Mouse (Mus musculus) heart, postnatal 25 days (tissue): ENCODE results near the gene Pigp. TPM values are rescaled to one million over a fixed set of nuclear protein-coding genes. Genes with fewer than 3 reads are reported as not detected.
A peak's percentile ranks its signal among the peaks of the same experiment; 100 is the strongest.
"Not testable (repeated sequence)": the region's sequence is repeated elsewhere in the genome, so short reads cannot be mapped to it uniquely, and the experiment has no call there.

Source experiments
- DNase-seq: peaks from one replicate; pipeline ENCODE4 v3.0.0; 2022; ENCODE audit warnings: low spot score
- intact Hi-C: fragments of 180-260 bp; cut with DNase I; formaldehyde crosslinking; loops from one replicate; pipeline ENCODE4 v1.15.1; 2025
- total RNA-seq, 2 experiments: library from RNA; stranded (reverse); gene quantifications; 2 replicates each; pipeline ENCODE4 v1.2.3; 2021

Gene Pigp
- total RNA-seq, 2 experiments from 2014 or later, result 88.2 to 91.8 TPM

DNA sequence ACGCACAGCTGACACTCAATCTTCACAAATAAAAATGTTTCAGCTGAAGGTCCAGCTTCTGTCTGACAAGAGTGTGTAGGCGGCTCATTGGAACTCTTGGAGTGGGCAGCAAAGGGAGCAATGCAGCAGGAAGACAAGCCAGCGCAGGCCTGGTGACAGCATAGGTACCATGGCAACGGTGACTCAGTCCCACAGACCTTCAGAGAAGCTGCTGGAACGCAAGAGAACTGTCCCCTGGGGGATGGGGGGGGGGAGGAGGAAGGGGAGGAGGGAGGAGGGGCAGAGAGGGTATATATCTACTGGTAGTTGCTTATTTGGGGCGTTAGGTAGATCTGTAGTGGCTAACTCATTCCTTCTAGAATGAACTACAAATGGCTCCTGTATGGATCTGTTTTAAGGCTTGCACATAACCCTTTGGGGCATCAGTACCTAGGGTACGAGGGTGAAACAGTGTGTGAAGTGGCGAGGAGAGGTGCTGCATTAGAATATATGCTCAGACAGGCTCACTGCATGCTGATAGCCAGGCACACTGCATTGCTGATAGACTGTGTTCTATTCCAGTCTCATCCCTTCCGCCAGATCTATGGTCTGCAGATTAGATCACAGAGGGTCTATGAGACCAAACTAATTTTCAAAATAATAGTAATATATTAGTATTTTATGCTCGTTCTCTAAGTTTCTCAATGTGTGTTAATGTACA, 9.3 kb downstream of the Pigp start:
- intact Hi-C loops, result no loop called here
- peak; percentile 48 for DNase-seq

- intact Hi-C loops, result no loop called here
Measured at GRCm38 (mm10) chr16:94360578-94361350, 10.9 kb downstream of the Pigp start.

GRCm38 (mm10) chr16:94358091-94358490, 13.6 kb downstream of the Pigp start:
- no peak for DNase-seq
- intact Hi-C loops, result no loop called here

More at GRCm38 (mm10) chr16:94360578-94361350, 10.9 kb downstream of the Pigp start:
- no peak for DNase-seq

DNA sequence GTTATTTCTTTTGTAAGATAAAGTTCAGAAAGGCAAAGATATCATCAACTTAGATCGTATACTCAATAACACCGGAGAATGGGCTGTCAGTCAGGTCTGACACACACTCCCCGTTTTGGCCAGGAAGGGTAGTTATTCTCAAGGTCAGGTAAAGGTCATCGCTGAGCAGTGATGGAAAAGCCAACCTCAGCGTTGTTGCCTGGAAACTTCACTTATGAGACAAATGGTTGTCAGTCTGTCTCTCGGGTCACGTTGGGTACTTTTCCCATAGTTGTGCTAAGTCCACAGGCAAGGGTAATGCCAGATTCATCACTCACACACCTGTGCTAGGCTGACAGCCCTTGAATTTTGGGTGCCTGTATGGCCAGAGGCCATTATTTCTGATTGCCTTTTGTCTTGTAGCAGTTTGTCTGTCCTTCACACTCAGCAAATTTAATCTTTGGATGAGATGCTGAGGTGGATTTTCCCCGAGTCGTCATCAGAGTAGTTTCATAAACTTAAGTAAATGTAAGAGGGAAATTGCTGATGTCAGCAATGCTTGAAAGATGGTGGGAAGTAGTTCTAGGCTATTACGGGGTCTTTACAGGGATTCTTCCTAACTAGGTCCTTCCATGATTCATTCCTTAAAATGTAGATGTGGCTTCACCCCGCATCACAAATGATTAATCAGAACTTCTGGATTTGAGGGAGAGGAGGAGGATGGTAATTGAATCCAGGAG, 14.7 kb downstream of the Pigp start:
- intact Hi-C loops, result no loop called here
- DNase-seq, result no peak

DNA sequence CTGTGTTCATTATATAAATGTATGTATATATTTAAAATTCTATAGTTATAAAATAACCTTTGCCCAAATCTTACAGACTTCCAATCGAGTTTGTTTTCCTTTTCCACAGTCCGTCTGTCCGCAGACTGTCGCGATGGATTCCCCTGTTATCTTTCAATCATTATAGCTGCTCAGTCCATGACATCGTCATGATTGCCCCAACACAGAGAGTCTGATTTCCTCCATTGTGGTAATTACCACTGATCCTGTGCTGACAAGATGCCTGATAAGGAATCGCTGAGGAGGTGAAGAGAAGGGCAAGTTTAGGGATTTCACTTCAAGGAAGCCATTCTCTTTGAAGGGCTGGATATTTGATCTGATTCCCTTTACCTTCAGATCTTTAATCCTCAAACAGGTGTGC, 15.6 kb downstream of the Pigp start:
- intact Hi-C loops, result no loop called here

DNA sequence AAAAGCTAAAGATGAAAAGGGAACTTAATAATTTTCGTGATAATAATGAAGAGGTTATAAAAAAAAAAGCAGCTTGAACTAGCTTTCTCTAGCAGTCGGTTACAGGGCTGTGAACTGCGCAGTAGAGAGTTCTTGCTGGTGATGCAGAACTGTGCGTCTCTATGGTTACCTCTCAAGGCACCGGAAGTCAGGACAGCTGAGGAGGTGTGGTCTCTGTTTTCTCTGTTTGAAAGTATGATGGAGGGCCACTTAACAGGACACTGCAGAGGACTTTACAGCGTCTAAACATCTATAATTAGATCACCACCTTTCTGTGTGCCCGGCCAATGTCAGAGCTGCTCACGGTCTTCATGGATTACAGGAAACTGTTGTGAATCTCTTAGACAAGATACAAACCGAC, 17.2 kb downstream of the Pigp start:
- intact Hi-C loops, result no loop called here
- no peak for DNase-seq

More for the DNA sequence above, 15.6 kb downstream of the Pigp start:
- no peak for DNase-seq

DNA sequence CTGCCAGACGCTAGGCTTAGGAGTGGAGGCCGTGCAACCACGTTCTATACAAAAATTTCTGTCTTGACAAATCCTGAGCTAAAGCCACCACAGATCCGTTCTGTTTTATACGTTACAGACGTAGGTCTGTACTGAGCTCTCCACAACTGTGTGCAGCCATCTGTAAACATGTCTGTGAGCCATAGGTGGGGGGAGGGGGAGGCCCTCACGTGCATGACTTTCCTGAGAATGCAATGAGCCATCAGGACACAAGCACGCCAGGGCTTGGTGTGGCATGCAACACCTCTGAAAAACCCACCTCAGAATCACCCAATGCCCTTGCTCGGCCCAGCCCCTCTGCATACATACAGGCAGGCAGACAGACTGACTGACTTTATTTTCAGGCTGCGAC, 21.4 kb downstream of the Pigp start:
- DNase-seq, result no peak
- intact Hi-C loops, result no loop called here

DNA sequence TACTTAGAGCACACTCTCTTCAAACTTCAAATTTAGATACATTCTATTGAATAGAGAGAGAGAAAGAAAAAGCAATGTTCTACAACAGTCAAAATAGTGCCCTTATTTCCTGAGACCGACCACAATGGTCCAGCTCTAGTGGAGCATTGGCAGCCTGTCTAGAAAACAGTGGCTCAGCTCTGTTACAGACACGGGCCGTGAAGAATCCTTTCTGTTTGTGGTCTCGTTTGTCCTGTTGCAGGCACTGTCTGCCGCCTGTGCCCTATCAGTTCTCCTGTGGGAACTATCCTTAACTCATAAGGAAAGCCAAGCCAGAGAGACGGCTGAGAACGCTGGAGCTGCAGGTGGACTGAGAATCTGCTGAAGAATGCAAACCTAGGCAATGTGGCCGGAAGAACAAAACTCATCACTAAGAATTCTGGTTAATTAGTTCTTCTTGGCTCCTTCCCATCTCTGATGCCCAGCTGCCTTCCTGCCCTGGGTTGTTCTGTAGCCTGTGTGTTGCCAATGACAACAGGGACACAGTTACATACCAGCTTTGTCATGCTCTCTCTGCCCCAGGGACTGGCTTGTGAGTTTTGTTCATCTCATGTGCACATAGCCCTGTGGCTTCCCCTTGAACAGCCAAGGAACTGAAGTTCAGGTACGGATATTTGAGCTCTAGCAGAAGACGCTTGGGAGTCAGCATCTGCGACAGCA, 21.9 kb downstream of the Pigp start:
- no peak for DNase-seq
- intact Hi-C loops, result no loop called here

- no peak for DNase-seq
- intact Hi-C loops, result no loop called here
Measured at GRCm38 (mm10) chr16:94348779-94349178, 22.9 kb downstream of the Pigp start.

GRCm38 (mm10) chr16:94347080-94347731, 24.4 kb downstream of the Pigp start:
- no peak for DNase-seq
- intact Hi-C loops, result no loop called here

DNA sequence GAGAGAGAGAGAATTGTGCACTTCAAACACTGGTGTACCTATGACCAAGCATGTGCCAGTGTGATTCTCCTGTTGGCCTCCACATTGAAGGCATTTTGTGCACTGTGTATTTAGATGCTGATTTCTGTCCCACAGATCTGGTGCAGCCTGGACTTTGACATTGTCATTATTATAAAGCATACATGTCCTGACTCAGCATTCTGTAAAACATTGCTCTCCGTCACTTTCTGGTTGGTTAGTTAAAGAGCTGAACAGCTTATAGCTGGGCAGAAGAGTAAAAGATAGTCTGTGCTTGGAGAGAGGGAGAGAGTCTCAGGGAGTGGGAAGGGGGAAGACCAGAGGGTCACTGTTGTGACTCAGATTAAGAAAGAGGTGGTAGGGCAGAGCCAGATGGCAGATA, 25.9 kb downstream of the Pigp start:
- DNase-seq, result no peak
- intact Hi-C loops, result no loop called here

DNA sequence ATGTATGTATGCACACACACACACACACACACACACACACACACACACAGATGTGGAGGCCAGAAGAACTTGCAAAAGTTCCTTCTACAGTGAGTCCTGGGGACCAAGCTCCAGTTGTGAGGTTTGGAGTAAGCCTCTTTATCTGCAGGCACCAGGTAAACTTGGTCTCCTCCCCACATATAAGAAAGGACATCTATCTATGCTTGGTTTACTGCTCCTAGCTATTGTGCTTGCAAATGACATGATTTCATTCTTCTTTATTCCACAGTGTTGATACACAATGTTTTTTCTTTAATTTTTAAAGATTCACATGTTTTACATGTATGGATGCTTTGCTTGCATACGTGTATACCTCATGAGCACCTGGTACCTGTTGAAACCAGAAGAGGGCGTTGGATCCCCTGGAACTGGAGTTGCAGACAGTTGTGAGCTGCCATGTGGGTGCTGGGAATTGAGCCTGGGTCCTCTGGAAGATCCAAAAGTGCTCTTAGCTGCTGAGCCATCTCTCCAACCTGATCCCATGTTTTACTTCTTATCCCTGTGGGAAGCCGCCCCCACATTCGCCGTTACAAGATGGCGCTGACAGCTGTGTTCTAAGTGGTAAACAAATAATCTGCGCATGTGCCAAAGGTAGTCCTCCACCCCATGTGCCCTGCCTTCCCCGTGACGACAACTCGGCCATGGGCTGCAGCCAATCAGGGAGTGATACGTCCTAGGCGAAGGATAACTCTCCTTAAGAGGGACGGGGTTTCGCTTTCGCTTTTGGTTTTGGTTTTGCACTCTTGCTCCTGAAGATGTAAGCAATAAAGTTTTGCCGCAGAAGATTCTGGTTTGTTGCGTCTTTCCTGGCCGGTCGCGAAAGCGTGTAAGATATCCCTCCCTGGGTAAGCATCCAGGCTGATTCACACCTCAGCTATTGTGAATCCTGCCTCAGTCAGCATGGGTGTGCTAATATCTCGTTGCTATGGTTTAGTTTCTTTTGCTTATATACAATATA, 32.2 kb downstream of the Pigp start:
- intact Hi-C loops, result loop anchor here (10.0 kb wide), 1 partner anchor 425 kb away; no protein-coding TSS in a partner anchor

GRCm38 (mm10) chr16:94335656-94336055, 36.0 kb downstream of the Pigp start:
- intact Hi-C loops, result loop anchor here (10.0 kb wide), 1 partner anchor 421 kb away; no protein-coding TSS in a partner anchor
- no peak for DNase-seq

More for the DNA sequence above, 32.2 kb downstream of the Pigp start:
- not testable (repeated sequence) for DNase-seq

- no peak for DNase-seq
- intact Hi-C loops, result loop anchor here (1.0 to 10.0 kb wide), 2 partner anchors 63 to 417 kb away; no protein-coding TSS in a partner anchor
Measured at GRCm38 (mm10) chr16:94331886-94332252, 39.8 kb downstream of the Pigp start.

DNA sequence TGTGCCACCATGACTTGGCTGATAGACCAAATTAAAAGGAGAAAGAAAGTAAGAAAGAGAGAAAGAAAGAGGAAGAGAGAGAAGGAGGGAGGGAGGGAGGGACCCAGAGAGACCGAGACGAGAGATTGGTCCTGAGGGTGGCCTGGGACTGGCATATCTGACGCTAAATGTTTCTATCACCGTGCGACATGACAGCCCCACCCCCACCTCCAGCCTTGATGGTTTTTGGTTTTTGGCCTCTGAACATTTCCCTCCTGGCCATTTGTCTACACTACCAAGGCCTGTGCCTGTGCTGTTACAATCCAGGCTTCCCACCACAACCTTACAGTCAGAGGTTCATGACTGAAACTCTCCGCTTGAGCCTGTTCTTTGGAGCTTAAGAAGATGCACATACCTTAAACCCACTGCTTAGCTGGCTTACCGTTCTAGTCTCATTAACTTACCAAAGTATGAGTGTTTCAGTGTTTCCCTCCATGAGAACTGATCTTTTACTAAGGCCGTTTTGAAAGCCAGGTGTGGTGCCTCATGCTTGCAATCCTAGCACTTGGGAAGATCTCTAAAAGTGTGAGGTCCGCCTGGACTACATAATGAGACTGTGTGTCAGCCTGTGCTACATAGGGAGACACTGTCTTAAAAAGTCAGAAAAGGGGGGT, 40.3 kb downstream of the Pigp start:
- DNase-seq, result no peak
- intact Hi-C loops, result loop anchor here (10.0 kb wide), 1 partner anchor 417 kb away; no protein-coding TSS in a partner anchor

DNA sequence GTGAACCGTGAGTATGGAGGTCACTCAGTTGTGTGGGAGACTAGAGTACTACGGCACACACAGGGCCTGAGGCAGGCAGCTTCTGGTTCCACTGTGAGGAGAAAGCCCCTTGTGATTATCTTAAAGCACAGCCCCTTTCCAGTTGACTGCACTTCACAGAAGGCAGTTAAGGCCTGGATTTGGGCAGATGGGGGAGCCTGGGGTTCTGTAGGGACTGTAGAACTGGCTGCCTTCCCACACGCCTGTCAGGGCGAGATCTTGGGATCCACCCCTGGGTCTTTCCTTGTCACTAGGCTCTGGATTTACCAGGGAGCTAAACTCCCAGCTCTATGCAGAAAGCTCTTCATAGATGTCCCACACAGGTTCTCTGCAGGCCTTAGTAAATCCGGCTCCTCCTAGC, 41.2 kb downstream of the Pigp start:
- DNase-seq, result no peak
- intact Hi-C loops, result loop anchor here (10.0 kb wide), 1 partner anchor 416 kb away; no protein-coding TSS in a partner anchor
